Mouse (Mus musculus) midbrain, embryonic 14.5 days (tissue): Measurements from ENCODE around the gene Brap. TPM values are rescaled to one million over a fixed set of nuclear protein-coding genes. Genes with fewer than 3 reads are reported as not detected.
A peak's percentile ranks its signal among the peaks of the same experiment; 100 is the strongest.

Experiments
- ATAC-seq: fragments of 200-750 bp; cut with Nextera tagmentation; 2 replicates; pipeline ENCODE4 v1.8.0; 2017; ENCODE audit warnings: moderate number of reproducible peaks, moderate library complexity; ENCODE audit not compliant: low FRiP score, low TSS enrichment
- DNase-seq: peaks from one replicate; pipeline ENCODE4 v3.0.0-alpha.2; 2015
- H3K27ac ChIP-seq: fragments of 300-500 bp; sonication (generic); replicated peaks from 2 replicates; pipeline ENCODE4 v1.5.1; 2014; ENCODE audit warnings: mild to moderate bottlenecking, low read depth, low read length, moderate library complexity
- H3K27me3 ChIP-seq: fragments of 300-500 bp; sonication (generic); 2 replicates; pipeline ENCODE4 v1.6.1; 2014; ENCODE audit warnings: low read length, control low read depth, mixed read lengths; ENCODE audit not compliant: control insufficient read depth, insufficient read depth
- H3K36me3 ChIP-seq: fragments of 300-500 bp; sonication (generic); 2 replicates; pipeline ENCODE4 v1.6.1; 2014; ENCODE audit warnings: low read length, control low read depth; ENCODE audit not compliant: control insufficient read depth, insufficient read depth
- H3K4me1 ChIP-seq: fragments of 300-500 bp; sonication (generic); 2 replicates; pipeline ENCODE4 v1.6.1; 2014; ENCODE audit warnings: mild to moderate bottlenecking, antibody characterized with exemption, low read length, control low read depth; ENCODE audit not compliant: control insufficient read depth, insufficient read depth
- H3K4me2 ChIP-seq: fragments of 300-500 bp; sonication (generic); 2 replicates; pipeline ENCODE4 v1.6.1; 2014; ENCODE audit warnings: mild to moderate bottlenecking, low read length, moderate library complexity
- H3K4me3 ChIP-seq: fragments of 300-500 bp; sonication (generic); replicated peaks from 2 replicates; pipeline ENCODE4 v1.5.1; 2014; ENCODE audit warnings: low read depth, low read length
- H3K9ac ChIP-seq: fragments of 300-500 bp; sonication (generic); replicated peaks from 2 replicates; pipeline ENCODE4 v1.6.1; 2014; ENCODE audit warnings: mild to moderate bottlenecking, low read length, moderate library complexity
- H3K9me3 ChIP-seq: fragments of 300-500 bp; sonication (generic); 2 replicates; pipeline ENCODE4 v1.6.1; 2016; ENCODE audit warnings: low read length, control low read depth, mixed read lengths; ENCODE audit not compliant: control insufficient read depth
- WGBS: fragments of 180-500 bp; shearing (Covaris S2); extraction: QIAGEN DNeasy Blood & Tissue Kit; methylation state at CpG from one replicate; pipeline ENCODE4 v1.1.7; 2014; 5-methylcytosine and 5-hydroxymethylcytosine counted together
- polyA plus RNA-seq: library from polyadenylated mRNA; unstranded; fragments of >200 nt; fragmentation: Nextera tagmentation; extraction: Ambion mirVana; gene quantifications from 2 replicates; pipeline ENCODE4 v1.2.1, GENCODE M21; 2014

Brap gene
- polyA plus RNA-seq, 1 experiment from 2014 or later: 47.6 TPM

DNA sequence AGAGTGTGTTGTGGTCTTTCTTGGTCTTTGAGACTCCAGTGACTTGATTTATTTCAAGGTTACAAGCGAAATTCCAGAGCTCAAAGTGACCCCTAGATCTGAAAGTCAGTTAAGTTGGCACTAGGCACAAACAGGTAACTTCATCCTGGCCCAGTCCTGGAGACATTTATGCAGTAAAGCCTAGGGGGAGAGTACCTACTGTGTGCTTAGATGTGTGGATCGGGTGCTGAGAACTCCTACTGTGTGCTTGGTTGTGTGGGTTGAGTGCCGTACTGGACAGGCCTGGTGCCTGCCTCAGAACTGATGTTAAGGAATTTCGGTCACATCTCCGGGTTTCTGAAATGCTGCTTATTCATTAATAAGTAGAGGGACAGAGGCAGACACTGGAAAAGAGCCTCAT is 1.1 kb downstream of the Brap start:
- Histone ChIP-seq H3K9ac (peak overlapping the region; percentile 84), H3K4me2 (peak overlapping the region; percentile 81), H3K27me3 (no peaks in the 10 kb centered on the region), H3K27ac (no peak overlapping the region), H3K36me3 (peaks cover 40% of the 10 kb centered on the region), H3K4me1 (peaks cover 12% of the 10 kb centered on the region), H3K4me3 (peak overlapping the region; percentile 98), H3K9me3 (no peaks in the 10 kb centered on the region)
- ATAC-seq (no peak), DNase-seq (no peak)
- WGBS: 84% methylated on average over 5 of the region's 5 CpGs

DNA sequence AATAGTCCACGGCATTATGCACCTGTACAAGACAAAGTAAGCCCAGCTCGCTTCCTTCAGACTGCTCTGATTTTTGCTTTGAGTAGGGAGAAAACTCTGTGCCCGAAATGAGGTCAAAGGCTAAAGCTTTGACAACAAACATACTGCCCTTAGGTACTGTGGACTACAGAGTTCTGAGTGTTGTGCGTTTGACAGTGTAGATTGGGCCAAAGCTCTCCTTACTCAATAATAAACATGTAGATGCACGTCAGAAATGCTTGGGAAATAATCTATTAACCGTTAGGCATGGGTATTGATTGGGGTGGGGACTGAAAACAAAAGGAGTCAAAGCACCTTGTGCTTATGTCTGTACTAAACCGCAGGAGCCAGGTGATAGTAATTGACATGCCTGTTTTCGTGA is 3.1 kb downstream of the Brap start:
- no peak for DNase-seq
- no peak for ATAC-seq
- no peak overlapping the region for H3K9ac ChIP-seq
- WGBS: 96% methylated on average over 8 of the region's 8 CpGs
- no peak overlapping the region for H3K4me3 ChIP-seq
- peaks cover 53% of the 10 kb centered on the region for H3K36me3 ChIP-seq
- H3K27me3 ChIP-seq: no peaks in the 10 kb centered on the region
- no peak overlapping the region for H3K27ac ChIP-seq
- no peak overlapping the region for H3K4me2 ChIP-seq
- peaks cover 12% of the 10 kb centered on the region for H3K4me1 ChIP-seq
- H3K9me3 ChIP-seq: no peaks in the 10 kb centered on the region

DNA sequence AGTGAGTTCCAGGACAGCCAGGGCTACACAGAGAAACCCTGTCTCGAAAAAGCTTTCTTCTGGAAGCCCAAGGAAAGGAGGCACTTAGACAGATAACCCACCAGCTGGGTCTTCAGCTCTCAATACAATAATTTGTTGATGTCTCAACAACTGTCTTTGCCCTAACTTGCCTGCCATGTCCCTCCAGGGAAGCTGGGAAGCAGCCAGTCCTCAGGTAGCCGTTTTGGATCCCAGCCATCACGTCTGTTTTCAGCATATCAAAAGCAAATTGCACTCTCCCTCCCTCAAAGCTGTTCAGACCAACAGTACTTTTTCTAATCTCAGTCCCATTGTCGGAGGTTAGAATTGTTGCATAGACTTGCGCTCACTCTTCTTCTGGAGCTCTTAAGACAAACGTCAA is 3.7 kb downstream of the Brap start:
- Histone ChIP-seq H3K36me3 (peaks cover 58% of the 10 kb centered on the region), H3K9me3 (no peaks in the 10 kb centered on the region), H3K27me3 (no peaks in the 10 kb centered on the region), H3K4me3 (no peak overlapping the region), H3K27ac (no peak overlapping the region), H3K4me1 (peaks cover 12% of the 10 kb centered on the region), H3K4me2 (no peak overlapping the region), H3K9ac (no peak overlapping the region)
- DNase-seq (no peak), ATAC-seq (no peak)
- 90% methylated on average over 6 of the region's 6 CpGs for WGBS

DNA sequence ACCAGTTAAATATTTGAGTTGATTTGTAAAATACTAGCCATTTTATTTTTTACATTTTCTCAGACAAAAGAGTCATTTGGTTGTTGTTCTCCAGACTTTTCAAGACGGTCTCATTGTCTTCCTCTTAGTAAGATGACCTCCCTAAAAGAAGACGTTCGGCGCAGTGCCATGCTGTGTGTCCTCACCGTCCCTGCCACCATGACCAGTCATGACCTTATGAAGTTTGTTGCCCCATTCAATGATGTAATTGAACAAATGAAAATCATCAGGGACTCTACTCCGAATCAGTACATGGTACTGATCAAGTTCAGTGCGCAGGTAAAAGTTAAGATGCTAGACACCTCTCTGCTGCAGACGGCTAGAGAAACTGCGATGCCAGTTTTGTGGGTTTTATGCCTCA is 4.6 kb downstream of the Brap start:
- no peak overlapping the region for H3K27ac ChIP-seq
- H3K4me1 ChIP-seq: peaks cover 12% of the 10 kb centered on the region
- no peak overlapping the region for H3K4me3 ChIP-seq
- peaks cover 59% of the 10 kb centered on the region for H3K36me3 ChIP-seq
- no peak for ATAC-seq
- no peak for DNase-seq
- WGBS: 96% methylated on average over 9 of the region's 9 CpGs
- H3K4me2 ChIP-seq: no peak overlapping the region
- H3K27me3 ChIP-seq: no peaks in the 10 kb centered on the region
- no peaks in the 10 kb centered on the region for H3K9me3 ChIP-seq
- no peak overlapping the region for H3K9ac ChIP-seq

DNA sequence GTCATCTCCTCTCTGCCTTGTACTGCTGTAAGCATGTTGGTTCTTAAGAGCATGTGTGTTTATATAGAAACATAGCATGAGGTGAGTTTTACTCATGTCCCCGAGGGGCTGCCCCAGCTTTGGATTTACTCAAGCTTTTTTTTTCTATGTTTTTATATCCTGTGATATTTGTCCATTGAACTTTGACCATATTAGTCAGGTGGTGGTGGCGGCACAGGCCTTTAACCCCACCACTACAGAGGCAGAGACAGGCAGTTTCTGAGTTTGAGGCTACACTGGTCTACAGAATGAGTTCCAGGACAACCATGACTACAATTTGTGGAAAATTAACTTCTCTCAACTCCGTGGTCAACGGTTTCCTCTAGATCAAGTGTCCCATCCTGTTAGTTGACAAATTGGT is 6.7 kb downstream of the Brap start:
- 94% methylated on average over 4 of the region's 4 CpGs for WGBS
- no peak for ATAC-seq
- peaks cover 66% of the 10 kb centered on the region for H3K36me3 ChIP-seq

DNA sequence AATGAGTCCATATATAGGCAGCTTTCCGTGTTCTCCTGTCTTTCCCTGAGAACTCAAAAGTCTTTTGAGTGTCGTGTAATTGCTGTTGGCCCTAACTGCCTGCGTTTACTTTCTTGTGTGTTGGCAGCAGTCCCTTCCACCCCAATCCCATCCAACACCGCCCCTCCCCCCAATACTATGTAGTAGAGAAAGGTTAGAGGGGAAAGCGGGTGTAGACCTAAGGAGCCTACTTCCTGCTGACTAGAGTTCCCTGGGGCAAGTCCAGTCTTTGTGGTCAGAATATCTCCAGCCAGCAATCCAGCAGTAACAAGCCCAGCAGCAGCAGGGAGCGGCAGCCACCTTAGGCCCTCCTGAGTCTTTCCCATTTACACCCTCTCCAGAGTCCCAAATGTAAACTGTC is 8.0 kb downstream of the Brap start:
- 88% methylated on average over 6 of the region's 6 CpGs for WGBS
- Histone ChIP-seq H3K4me2 (no peak overlapping the region), H3K4me3 (no peak overlapping the region), H3K27me3 (no peaks in the 10 kb centered on the region), H3K4me1 (no peaks in the 10 kb centered on the region), H3K9ac (no peak overlapping the region), H3K9me3 (no peaks in the 10 kb centered on the region), H3K27ac (no peak overlapping the region), H3K36me3 (peaks cover 67% of the 10 kb centered on the region)
- no peak for DNase-seq
- no peak for ATAC-seq

More for the DNA sequence above, 6.7 kb downstream of the Brap start:
- no peak overlapping the region for H3K27ac ChIP-seq
- H3K27me3 ChIP-seq: no peaks in the 10 kb centered on the region
- no peak overlapping the region for H3K4me3 ChIP-seq
- no peak overlapping the region for H3K4me2 ChIP-seq
- DNase-seq: no peak
- no peak overlapping the region for H3K9ac ChIP-seq
- no peaks in the 10 kb centered on the region for H3K9me3 ChIP-seq
- peaks cover 2% of the 10 kb centered on the region; the same call in 1 of the 2 replicates for H3K4me1 ChIP-seq

DNA sequence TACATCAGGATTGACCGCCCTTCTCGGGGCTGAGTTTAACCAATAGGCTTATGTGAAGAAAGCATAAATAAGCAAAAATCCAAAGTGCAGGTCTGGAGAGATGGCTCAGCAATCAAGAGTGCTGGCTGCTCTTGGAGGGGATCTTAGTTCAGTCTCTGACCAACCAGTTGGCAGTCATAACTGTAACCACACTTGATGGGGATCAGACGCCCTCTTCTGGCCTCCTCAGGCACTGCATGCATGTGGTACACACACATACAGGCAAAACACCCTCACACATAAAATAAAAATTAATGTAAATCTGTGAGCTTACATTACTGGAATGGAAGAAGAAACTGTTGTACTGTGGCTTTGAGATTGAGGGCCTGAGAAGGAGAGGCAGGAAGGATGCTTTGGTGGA is 10.0 kb downstream of the Brap start:
- Histone ChIP-seq H3K4me2 (no peak overlapping the region), H3K4me1 (no peaks in the 10 kb centered on the region), H3K36me3 (peaks cover 65% of the 10 kb centered on the region), H3K4me3 (no peak overlapping the region), H3K27me3 (no peaks in the 10 kb centered on the region), H3K9ac (no peak overlapping the region), H3K9me3 (no peaks in the 10 kb centered on the region), H3K27ac (no peak overlapping the region)
- DNase-seq (no peak), ATAC-seq (no peak)
- 82% methylated on average over 3 of the region's 3 CpGs for WGBS

DNA sequence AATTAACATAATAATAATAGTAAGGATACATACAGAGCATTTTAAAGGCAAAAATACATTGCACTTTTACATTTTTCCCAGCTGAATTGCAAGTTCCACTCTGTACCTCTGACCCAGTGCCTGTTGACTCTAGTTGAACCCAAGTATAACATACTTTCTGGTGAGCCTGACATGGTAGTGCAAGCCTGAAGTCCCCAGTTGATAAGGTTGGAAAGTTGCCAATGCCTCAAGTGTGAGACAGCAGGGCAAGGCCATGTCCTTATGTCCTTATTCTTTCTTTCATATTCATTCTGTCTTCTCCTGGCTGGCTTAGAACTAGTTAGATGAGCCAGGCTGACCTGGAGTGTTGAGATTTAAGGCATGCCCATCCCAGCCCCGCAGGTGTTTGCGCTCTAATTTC is 21.9 kb downstream of the Brap start:
- ATAC-seq (no peak), DNase-seq (no peak)
- Histone ChIP-seq H3K9me3 (no peaks in the 10 kb centered on the region), H3K27ac (no peak overlapping the region), H3K4me3 (no peak overlapping the region), H3K36me3 (peaks cover 97% of the 10 kb centered on the region), H3K4me1 (no peaks in the 10 kb centered on the region), H3K4me2 (no peak overlapping the region), H3K9ac (no peak overlapping the region), H3K27me3 (no peaks in the 10 kb centered on the region)
- WGBS: 99% methylated on average over 2 of the region's 2 CpGs

DNA sequence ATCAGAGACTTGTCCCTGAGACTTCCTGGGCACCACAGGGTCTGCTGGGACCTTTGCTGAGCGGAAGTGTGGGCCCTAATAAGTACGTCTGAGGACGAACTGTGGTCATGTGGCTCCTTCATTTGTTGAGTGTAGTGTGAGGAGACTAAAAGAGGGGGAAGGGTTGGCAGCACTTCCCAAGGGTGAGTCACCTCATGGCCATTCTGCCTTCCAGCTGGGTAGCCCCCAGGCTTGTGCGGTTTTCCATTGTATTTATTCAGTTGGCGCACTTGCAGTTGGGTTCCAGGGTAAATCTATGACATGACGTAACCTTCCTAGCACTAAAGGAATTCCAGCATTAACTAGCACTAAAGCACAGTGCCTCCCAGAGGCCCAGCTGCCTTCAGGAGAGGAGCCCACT is 25.1 kb downstream of the Brap start:
- Histone ChIP-seq H3K27me3 (no peaks in the 10 kb centered on the region), H3K27ac (no peak overlapping the region), H3K9me3 (no peaks in the 10 kb centered on the region), H3K36me3 (peaks cover 65% of the 10 kb centered on the region), H3K9ac (no peak overlapping the region), H3K4me1 (no peaks in the 10 kb centered on the region), H3K4me2 (no peak overlapping the region), H3K4me3 (no peak overlapping the region)
- 89% methylated on average over 6 of the region's 6 CpGs for WGBS
- DNase-seq (no peak), ATAC-seq (no peak)
